Mouse (Mus musculus) layer of hippocampus, postnatal 14 days (tissue): ENCODE data around the gene Eif2b2. TPM values are rescaled to one million over a fixed set of nuclear protein-coding genes. Genes with fewer than 3 reads are reported as not detected.
A peak's percentile ranks its signal among the peaks of the same experiment; 100 is the strongest.

Source experiments
- DNase-seq, 2 experiments: peaks; one replicate each; pipeline ENCODE4 v3.0.0; 2021 to 2022; ENCODE audit warnings: low spot score in 2 of 2, mixed read lengths in 1 of 2
- microRNA-seq, 2 experiments: library from miRNA; unstranded; fragments of <30 nt; microRNA quantifications; one replicate each; pipeline ENCODE4 v1.2.0; 2021
- total RNA-seq, 2 experiments: library from RNA; stranded (reverse); gene quantifications; 2 replicates each; pipeline ENCODE4 v1.2.3; 2021

Eif2b2 gene
- total RNA-seq, 2 experiments from 2014 or later, result 58.3 to 66.6 TPM

DNA sequence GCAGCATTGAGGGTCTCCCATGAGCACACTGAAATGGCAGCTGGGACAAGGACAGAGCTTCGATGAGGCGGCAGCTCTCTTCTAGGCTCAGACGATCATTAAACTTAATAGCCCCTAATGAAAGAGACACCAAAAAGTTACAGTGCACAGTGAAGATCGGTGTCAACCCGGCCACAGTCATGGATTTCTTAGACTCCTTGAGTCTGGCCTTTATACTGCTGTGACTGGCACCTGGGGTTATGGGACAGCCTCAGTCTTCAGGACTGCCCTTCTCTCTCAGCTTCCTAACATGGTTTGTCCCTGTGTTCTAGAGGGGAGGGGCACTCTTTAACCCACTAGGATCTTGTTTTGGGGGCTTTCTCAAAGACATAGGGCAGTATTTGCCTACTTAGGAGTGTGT is 18.3 kb downstream of the Eif2b2 start:
- DNase-seq, result no peak

DNA sequence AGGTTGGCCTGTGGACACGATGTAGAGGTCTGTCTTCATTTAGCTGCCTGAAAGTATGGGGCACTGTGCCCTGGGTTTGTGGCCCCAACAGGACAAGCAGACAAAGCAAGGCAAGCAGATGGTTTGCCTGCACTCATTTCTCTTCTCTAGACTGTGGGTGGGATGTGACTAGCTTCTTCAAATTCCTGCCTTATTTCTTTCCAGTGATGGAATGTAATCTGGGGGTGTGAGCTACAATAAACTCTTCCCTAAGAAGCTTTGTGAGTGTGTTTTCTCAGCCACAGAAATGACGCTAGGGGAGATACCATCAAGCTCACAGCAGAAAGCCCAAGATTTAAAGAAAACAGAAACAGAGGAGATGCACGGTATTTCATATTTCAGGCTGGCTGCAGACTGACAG is 32.8 kb downstream of the Eif2b2 start:
- DNase-seq, result no peak

DNA sequence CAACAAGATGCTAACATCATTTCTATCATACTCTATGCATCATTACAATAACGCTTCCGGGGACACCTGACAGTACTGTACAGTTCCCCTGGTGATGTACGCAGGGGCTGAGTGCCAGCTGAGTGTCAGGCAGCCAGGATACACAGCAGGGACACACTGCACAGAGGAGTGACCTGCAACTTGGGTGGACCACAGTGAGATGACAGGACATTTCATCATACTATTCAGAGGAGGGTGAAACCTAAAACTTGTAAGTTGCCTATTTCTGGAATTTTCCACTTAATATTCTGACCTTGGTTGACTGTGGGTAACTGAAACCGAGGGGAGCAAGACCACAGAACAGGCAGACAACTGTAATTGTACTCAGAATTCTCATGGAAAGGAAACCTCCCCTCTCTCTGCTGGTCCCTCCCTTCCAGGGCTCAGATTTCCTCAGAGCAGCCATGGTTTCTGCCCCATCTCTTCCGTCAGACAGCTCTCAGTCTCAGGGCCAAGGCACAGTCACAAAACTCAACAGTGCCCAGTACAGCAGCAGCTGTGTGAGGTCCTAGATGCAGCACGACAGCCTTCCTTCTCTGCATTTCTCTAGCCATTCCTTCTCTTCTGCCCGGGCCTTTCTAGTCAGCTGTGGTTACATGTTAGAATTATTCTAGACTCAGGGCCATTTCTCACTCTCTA is 36.9 kb downstream of the Eif2b2 start:
- no peak for DNase-seq

DNA sequence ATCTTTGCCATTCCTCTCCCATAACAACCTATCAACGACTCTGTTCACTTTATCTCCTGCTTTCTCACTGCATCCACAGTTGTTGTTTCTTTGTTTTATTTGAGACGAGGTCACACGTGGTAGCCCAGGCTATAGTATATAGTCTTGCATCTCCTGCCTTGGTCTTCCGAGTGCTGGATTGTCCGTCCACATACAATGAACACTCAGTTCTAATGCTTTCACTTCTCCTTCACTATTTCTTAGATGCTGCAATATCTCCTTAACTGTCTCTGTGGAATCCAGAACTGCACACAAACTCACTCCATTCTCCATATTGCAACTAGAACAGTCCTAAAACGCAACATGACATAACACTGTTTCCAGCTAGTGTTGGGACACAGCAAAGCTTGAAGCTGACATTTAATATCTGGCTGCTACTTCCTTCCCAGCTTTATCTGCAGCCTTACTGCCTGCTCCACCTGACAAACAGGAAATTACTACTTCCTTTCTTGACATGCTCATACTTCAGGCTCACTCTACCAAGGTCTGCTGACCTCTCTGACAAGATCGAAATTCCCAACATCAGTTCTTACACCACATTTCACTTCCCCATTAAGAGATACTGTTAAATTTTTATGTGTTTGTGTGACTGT is 37.8 kb downstream of the Eif2b2 start:
- no peak for DNase-seq

DNA sequence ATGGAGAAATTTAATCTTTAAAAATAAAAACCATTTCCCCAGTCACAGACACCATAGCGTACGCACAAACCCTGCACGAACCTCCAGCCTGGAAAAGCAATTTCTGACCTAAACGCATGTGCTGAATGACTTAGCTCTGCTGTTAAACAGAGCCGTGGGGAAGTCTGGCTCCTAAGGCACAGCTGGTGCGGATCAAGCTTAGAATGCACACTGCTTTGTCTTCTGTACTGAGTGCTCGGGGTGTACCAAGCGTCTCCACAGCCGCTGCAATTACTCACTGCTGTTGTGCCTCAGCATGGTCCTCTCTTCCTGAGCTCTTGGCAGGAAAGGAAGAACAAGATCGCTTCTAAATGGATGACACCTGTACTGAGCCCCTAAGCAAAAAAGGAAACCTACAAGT is 43.2 kb downstream of the Eif2b2 start:
- DNase-seq, result no peak

DNA sequence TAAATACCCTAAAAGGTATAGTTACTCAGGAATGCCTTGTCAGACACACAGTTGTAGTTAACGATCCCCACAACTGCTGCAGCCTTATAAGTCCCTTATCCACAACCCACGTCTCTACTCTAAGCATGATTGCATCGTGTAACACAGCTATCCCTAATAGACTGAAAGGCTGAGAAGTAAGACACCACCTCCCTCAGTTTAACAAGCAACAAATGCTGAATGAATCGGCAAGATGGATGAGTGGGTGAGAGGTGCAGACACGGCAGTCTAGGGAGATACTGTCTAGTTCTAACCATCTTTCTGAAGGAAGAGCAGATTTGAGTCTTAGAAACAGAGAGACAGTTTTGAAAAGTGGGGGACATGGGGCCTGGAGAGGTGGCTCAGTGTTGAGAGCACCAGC is 43.9 kb downstream of the Eif2b2 start:
- DNase-seq, result no peak

DNA sequence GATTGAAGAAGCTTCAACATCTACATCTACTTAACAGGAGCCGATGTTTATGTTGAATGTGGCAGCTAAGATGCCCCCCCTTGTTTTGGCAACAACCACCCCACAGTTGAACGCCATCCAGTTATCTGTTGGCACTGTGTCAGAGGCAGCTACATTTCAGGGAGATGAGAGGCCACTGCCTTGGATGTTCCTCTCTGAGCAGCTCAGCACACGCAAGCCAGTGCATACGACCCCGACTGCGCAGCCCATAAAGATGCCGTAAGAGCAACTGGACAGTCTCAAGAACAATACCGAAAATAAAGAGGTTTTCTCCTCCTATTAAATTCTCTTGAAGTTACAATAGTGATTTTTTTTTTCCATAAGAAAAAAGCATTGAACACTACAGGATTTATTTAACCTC is 45.2 kb downstream of the Eif2b2 start:
- DNase-seq, result no peak

DNA sequence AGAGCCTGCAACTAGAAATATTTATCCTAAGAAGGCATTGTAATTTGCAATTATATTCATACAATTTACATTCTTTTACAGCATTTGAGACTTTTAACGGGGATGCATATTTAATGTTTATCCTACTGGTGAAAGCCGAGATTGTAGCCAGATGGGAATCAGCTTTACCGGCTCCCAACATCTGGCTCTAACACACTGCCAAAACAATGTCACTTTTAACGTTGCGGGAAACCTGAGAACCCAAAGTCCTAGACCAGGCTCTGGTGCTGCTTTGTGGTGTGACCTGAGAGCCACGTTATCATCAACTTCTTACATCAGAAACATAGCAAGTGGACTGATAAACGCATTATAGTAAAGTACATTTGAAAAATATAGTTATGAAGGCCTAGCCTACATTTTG is 45.7 kb downstream of the Eif2b2 start:
- no peak for DNase-seq

DNA sequence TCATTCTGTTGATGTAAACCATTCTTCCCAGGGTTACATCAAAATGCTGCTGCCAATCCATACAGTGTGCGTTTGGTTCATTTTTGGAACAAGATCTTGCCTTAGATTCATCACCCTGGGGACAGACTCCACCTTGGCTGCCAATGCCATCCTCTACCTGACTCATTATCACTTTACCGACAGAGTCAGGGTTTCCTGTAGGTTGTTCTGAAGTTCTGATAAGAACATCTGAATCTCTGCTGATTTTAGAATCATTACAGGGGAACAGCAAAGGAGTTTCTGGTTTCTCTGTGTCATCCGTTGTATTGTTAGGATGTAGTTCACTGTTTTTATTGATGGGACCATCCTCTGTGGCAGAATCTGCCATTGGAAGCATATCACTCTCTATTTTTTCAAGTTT is 47.0 kb downstream of the Eif2b2 start:
- DNase-seq, result no peak

DNA sequence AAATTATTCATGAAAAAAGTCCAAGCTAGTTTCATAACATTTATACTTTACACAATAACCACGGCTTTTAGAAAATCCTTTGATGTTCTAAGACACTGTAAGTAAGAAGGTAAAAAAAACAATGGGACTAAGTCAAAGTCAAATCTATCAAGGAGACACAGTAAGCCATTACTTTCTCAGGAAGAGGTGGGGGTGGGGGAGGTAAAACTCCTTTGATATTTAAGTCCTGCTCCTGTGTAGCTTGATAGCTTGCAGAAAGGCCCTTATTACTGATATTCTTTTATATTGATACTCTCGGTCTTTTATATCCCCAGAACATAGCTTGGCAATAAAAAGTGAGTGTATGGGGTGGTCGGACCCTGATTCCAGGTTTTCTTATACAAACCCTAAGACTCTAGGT is 50.5 kb downstream of the Eif2b2 start:
- DNase-seq, result no peak

DNA sequence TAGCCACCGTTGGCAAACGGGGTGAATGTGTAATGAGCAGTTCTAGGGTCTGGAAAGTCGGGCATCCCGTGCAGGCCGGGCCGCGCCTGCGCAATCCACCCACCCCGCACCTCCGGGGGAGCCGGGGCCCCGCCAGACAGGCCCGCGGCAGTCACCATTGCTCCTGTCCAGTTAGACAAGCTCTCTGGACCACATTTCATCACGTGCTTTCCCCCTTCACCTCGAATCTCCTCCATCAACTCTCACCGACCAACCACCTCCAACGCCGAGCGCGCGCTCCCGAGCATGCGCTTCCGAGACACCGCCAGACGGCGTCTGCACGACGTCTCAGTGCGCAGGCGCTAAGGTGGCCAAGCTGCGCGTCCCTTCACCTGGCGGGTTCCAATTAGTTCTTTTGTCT is 51.0 kb downstream of the Eif2b2 start, which contains the start of gene Mlh3:
Gene Mlh3, minus strand, starts transcription at position 281 of the 400 bp plus-strand sequence.
- peak; percentile 79 to 86 for DNase-seq

DNA sequence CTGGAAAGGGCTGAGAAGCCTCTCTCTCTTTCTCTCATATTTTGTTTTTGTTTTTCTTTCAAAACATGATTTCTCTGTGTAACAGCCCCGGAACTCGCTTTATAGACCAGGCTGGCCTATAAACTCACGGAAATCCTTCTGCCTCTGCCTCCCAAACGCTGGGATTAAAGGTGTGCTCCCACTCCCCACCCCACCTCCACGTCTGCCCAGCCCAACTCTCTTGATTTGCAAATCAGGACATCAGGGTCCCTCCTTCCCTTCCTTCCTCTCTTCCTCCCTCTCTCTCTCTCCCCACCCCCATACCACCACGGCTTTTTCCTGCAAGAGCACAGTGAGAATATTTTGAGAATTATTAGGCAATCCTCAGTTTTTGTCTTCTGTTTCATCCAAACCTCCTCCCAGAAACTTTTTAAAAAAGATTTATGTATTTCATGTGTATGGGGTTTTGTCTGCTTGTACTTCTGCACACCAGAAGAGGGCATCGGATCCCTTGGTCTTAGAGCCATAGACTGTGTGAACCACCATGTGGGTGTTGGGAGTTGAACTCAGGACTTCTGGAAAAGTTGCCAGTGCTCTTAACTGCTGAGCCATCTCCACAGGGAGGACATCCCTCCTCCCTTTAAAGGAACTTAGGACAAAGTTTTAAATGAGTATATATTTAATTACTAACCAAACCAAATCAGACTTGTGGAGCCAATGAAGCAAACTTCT is 52.0 kb downstream of the Eif2b2 start:
- DNase-seq, result no peak

DNA sequence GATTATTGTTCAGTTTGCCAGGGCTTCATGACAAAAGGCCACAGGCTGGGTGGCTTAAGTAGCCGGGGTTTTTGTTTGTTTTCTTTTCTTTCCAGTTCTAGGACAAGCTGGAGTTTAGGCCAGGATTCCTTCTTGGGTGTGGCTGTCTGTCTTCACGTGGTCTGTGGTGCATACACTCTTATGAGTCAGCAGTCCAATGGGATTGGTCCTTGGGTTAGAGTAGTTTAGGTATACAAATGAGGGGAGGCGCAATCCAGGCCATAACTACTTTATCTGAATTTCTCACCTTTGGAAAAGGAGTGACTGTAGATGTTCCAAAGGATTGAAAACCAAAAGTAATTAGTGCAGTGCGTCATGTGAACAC is 52.5 kb downstream of the Eif2b2 start:
- no peak for DNase-seq

DNA sequence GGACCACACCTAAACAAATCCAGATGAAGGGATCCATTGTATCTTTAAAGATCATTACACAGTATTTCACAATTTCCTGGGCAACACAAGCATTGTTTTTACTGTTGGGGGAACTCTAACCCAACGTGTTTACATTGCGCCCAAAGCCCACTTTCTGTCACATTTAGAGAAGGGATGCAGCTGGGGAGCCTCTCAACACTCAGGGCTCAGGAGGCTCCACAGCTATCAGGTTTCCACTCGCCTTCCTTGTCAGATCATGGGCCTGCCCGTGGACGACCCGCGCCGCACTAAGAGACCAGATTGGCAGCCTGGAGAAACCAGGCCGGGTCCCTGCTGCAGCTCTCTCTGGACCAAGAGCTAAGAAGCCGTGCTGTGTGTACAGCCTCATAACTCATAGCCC is 54.2 kb downstream of the Eif2b2 start:
- DNase-seq, result no peak

Small RNA genes lying within 50 kb of the gene (microRNA-seq; reads per million reads assigned to microRNA genes)
- gene Mir6938, result 0 to 0.68 reads per million in 2 experiments

Other genes with a start within 250 kb of the Eif2b2 start
- gene Fcf1, start 248.6 kb upstream of the Eif2b2 start, total RNA-seq, result 10 to 100 TPM; 35.4 to 36.6 TPM
- gene Arel1, start 248.6 kb upstream of the Eif2b2 start, total RNA-seq, result 100 to 1,000 TPM in 1 of 2 experiments, 10 to 100 TPM in 1; 99.4 to 107 TPM
- gene Ylpm1, start 223.2 kb upstream of the Eif2b2 start, total RNA-seq, result 100 to 1,000 TPM; 114 to 128 TPM
- gene Prox2, start 108.7 kb upstream of the Eif2b2 start, total RNA-seq, result 1 to 10 TPM; 2.1 to 2.4 TPM
- gene Dlst, start 108.6 kb upstream of the Eif2b2 start, total RNA-seq, result 100 to 1,000 TPM; 169 to 175 TPM
- 10 to 100 TPM; 41.1 to 43.1 TPM for gene Rps6kl1, start 68.2 kb upstream of the Eif2b2 start, total RNA-seq
- gene Pgf, start 41.7 kb upstream of the Eif2b2 start, total RNA-seq, result 1 to 10 TPM; 5.2 to 6.6 TPM
- gene Mlh3, start 51.1 kb downstream of the Eif2b2 start, total RNA-seq, result 10 to 100 TPM; 15.4 to 15.8 TPM
- 10 to 100 TPM; 32.8 to 36.8 TPM for gene Acyp1, start 69.0 kb downstream of the Eif2b2 start, total RNA-seq
- 1 to 10 TPM in 1 of 2 experiments, under 1 TPM in 1; 0.88 to 1.2 TPM for gene Zc2hc1c, start 69.1 kb downstream of the Eif2b2 start, total RNA-seq
- gene Nek9, start 119.9 kb downstream of the Eif2b2 start, total RNA-seq, result 10 to 100 TPM; 29.4 to 29.6 TPM
- gene Tmed10, start 155.4 kb downstream of the Eif2b2 start, total RNA-seq, result 100 to 1,000 TPM; 146 to 156 TPM